Mouse (Mus musculus) skeletal muscle tissue, adult 2 months (tissue): ENCODE measurements around the gene Chd9.

Source experiments
- DNase-seq: peaks from one replicate; pipeline ENCODE4 v3.0.0-alpha.2; 2012; ENCODE audit warnings: low read depth, low spot score

Gene Chd9

DNA sequence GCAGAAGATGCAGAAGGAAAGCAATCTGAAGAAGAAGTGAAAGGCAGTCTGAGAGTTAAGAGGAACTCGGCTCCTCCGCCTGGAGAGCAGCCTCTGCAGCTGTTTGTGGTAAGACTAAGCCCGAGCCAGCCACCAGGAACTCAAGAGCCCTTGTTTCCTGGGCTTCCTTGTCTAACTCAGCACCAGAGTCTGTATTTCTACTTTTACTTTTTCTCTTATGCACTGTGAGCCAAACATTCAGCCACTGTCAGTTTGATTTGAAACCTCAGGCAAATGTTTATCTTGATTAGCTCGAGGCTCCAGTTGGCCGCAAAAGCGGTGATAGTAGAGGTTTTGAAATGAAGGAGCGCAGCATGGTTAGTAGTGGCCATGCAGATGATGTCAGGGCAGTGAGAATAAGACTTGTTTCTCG is 148.8 kb downstream of the Chd9 start:
- DNase-seq, result peak; percentile 37

DNA sequence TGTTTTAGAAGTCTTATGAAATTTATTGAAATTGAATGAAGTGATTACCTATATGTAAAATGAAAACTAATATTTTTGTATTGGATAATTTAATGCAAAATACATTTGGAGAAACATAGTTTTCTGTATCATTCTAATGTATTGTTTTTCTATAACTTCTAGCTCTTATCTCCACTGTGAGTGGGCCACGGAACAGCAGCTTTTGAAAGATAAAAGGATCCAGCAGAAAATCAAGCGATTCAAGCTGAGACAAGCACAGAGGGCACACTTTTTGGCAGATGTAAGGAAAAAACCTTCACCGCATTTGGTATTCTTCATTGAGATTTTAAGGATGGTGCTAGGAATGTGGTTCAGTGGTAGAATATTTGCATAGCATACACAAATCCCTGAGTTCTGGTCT is 150.6 kb downstream of the Chd9 start:
- DNase-seq, result no peak

DNA sequence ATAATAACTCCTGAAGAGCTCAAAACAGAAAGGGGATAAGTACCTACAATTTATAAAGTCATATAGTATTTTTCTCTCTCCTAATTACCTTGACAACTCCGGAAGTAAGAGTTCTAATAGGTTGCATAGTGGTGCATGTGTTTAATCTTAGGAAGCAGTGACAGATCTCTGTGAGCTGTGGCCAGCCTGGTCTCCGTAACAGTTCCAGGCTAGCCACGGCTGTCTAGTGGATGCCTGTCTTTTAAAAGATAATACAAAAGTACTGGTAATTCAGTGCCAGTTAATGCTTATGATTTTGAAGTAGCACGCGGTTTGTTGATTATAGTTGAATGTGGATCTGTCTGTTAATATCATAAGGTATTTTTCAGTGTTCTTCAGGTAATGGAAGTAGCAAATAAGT is 151.1 kb downstream of the Chd9 start:
- DNase-seq, result no peak

DNA sequence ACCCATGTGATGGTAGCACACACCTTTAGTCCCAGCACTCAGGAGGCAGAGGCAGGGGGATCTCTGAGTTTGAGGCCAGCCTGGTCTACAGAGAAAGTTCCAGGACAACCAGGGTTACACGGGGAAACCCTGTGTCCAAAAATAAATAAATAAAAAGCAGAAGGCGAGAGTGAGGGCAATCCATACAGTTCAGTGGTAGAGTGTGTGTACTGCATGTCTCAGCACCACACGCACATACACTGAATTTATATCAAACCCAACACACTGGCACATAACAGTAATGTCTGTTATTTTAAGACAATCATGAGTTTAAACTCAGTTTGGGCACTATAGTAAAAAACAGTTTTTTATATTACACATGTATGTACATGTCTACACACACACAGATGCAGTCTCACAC is 153.9 kb downstream of the Chd9 start:
- DNase-seq, result no peak

DNA sequence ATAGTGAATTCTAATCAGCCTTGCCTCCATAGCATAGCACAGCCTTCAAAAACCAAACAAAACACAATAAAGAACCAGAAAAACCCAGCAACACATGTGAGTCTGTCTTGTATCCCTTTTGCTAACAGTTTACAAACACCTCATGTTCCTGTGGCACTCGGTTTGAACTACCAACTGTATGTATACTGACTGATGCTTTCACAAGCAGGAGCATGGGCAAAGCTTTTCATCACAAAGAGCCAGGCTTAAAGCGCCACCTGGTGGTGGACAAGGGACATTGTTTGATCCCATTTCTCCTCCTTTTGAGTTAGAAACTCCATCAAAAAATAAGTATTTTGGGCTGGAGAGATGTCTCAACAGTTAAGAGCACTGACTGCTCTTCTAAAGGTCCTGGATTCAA is 191.6 kb downstream of the Chd9 start:
- DNase-seq, result peak; percentile 49

DNA sequence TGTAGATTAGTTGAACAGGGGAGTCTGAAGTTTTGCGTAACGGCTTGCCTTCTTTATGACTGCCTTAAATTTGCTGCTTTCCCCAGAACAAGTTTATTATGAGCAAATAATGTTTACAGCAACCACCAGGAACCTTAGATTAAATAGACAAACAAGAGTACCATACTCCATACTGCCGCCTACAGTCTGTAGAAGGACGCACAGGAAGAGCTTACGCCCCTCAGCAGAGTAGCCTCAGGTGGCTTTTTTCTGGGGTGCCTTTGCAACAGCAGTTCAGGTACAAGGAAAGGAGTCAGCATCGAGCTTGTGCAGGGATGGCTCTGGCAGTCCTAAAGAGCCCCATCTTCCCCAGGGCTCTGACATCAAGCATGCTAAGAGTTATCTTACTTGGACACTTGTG is 206.3 kb downstream of the Chd9 start:
- no peak for DNase-seq

DNA sequence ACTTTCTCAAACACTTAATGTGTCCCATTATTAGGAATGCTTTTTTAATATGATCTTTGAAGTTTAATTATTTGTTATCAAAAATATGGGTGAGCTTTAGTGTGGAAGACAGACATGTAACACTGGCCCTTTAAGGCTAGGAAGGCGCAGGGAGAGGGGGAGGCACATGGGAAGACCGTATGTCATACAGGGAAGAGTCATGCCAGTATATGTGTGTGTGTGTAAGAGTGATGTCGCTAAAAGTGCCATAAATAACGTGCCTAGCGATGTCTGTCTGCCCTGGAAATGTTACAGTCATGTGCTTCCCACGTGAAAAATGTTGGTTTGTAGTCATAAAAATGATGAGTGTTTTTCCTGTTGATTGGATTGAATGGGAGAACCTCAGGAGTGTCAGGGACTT is 208.8 kb downstream of the Chd9 start:
- DNase-seq, result no peak

DNA sequence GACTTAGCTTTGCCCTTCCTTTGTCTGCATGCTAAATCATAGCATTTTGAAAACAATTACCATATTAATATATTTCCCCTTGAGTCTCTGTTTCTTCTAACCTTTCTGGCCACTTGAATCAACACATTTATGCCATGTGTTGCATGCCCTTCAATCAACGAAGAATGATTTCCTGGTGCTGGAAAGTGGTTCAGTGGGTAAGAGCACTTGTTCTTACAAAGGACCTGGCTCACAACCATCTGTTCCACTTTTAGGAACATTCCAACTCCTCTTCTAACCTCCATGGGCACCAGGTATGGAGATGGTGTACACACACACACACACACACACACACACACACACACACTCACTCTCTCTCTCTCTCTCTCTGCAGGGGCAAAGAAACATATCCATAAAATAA is 210.5 kb downstream of the Chd9 start:
- DNase-seq, result no peak

DNA sequence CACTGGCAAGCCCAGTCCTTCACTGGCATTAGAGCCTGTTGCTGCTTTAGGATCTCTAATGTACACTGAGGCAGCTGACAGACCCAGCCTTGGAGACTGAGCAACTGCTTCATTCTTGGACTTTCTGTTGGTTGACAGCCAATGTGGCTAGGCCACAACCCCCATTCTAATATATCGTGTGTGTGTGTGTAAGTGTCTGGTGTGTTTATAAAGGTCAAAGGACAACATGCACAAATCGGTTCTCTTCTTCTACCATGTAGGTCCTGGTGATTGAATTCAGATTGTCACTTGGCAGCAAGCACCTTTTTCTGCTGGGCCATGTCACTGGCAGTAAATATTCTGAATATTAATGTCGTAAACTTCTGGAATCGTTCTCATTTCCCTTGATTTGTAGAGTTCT is 218.2 kb downstream of the Chd9 start:
- DNase-seq, result no peak

DNA sequence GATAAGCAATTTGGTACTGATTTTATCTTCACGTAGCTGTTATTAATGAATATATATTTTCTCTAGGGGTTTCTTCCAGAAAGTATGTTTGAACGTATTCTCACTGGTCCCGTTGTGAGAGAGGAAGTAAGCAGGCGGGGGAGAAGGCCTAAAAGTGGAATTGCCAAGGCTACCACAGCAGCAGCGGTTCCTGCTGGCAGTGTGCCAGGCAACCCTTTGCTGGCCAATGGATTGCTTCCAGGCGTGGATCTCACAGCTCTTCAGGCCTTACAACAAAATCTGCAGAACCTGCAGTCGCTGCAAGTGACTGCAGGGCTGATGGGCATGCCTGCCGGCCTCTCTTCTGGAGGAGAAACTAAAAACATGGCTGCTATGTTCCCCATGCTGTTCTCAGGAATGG is 222.9 kb downstream of the Chd9 start:
- peak; percentile 43 for DNase-seq

DNA sequence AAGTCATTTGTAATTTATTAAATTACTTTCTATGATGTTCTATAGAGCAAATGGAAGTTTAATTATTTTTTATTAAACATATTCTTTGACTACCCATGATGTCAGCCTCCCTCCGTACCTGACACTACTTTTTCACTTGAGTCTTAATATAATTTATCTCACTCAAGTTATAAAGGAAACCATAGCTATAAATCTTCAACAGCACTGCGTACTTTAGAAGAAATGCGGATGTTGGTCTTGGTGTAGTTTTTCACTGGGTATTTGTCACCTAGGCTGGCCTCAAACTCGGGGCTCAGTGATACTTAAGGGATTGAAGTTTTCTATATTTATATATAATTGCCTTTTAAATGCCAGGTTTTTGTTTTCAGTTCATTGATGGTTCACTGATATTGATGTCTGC is 226.3 kb downstream of the Chd9 start:
- no peak for DNase-seq

DNA sequence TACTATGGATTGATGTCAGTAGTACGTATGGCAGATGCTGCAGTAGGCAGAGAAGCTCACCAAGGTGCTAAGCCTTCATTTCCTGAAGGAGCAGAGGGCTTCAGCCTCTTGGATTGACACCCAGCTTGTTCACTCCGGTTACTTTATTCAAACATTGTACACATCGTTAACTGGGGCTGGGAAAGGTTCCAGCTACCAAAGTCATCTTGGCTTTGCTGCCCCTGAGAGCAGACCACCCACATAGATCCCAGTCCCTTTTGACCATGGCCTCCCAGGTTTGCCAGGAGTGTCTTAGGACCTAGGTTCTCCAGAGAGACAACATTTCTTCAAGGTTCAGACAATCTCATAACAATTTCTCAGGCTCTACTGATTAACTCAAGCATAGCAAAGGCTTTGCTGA is 228.7 kb downstream of the Chd9 start:
- no peak for DNase-seq

DNA sequence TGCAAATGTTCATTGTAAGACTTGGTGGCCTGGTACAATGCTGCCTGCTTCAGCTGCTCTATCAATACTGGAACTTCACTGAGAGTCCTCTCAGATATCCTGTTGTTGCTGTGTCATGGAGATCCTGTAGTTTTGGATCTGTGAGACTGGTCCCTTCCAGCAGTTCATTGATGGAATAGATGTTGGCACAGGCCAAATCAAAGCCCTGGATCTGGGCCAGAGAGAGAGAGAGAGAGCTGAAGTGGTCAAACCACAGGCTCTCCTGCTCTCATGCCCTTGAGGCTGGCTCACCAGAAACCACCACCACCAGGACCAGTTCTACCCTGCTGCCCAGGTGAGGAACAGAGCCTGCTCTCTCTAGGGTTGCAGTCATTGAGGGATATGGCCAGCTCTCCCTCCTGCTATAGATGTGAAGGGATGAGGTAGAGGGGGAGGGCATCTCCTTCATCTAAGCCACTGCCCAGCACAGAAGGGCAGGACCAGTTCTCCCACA is 231.0 kb downstream of the Chd9 start:
- DNase-seq, result no peak

DNA sequence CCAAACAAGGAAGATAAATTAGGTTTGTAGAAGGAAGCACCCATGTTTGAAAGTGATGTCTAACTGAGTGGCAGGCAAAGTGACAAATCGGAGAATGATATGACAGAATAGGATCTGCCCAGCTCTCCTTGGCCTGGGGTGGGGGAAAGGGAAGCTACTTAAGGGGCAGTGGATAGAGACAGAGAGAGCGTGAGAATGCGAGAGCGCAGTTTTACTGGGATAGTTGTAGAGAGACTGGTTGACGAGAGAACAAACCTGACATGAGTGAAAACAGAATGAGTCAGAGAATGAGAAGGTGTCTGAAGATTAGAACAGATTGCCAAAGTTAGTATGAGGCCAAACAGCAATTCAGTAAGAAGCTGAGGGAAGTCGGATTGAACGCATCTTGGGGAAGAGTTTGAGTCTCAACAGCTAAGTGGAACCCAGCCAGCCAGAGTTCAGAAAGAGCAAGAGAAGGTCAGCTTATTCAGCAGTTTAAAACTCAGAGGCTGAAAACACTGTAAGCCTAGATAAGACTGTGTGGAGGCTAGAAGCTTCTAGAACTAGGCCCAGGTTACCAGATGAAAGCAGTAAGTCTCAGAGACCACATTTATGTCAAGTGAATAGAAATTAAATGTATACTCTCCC is 231.8 kb downstream of the Chd9 start:
- no peak for DNase-seq

DNA sequence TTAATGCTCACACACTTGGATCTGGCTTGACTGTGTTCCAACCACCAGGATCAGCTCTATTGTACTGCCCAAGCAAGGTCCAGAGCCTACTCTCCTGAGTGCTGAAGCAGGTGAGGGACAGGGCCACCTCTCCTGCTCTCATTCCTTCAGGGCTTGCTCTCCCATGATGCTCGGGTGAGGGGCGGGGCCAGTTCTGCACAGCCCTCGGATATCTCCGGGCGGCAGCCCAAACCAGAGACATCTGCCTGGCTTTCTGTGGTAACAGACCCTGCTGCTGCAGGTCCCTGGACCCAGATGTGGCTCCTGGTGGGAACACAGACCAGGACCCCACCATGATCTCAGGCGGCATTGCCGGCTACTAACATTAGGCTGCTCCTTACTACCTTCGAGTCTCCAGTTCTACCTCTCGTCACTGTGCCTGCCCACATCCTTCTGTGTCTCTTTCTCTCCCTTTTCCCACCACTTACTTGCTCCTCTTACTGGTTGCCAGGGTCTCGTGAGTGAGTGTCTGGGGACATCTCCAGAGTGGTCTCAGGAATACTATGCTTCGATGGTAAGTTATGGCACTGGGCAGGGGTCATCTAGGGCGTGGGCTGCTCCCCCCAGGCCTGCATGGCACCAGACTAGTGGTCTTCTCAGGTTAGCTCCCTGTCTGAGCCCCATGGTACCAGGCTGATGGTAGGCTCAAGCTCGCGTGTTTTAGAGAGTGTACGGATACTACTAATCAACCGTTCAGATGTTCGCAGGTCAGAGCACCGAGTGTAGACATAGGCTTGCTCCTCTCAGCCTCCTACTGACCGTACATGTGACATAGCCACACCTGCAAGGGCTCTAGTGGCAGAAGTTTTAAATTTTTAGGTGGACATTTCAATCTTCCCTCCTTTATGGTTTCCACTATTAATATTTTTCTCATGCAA is 232.7 kb downstream of the Chd9 start:
- no peak for DNase-seq

DNA sequence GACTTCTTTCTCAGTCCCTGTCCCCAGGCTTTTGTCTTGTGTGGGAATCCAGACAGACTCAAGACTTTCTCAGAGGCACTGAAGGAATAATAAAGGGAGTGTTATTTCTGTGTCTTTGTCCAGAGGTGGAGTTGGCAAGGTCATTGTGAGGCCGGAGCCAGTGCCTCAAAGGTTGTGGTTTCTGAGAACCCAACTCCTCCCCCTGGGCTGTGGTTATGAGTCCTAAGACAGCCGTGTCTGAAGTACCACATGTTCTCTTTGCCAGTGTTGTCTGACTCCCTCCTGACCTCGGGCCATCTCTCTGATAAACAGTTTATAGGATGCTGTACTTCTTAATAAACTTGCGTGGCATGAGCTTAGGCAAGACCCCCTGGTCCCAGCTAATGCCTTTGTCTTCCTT is 237.0 kb downstream of the Chd9 start:
- no peak for DNase-seq

DNA sequence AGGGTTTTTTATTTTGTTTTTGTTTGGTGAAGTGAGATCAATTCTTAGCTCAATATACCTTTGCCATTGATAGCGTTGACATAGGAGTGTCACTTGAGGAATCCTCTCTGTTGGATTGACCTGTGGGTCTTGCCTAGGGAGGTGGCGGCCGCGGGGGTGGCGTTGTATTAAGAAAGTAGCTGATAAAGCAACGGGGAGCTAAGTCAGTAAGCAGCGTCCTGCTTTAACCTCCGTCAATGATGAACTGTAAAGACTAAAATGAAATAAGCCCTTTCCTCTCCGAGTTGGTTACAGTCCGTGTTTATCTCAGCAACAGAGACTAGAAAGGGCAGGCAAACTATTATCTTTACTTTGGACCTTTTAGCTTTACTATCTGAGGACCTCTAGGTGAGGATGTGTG is 241.3 kb downstream of the Chd9 start:
- DNase-seq, result no peak

DNA sequence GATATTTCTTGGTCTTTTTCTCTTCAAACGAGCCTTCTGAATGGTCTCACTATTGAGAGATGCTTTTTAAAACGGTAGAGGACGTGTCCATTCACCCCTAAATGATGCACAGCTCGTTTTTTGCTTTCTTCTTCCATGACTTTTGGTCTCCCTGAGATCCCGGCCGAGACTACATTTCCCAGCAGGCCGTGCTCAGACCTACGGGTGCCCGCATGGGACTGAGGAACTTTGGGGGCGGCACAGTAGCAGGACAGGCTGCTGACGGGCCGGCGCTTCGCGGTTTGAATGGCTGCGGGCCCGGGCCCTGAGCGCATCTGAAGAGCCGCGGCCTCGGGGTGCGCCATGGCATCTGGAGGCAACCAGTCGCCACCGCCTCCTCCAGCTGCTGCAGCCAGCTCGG is 241.7 kb downstream of the Chd9 start, which contains the start of gene Rbl2:
Rbl2 (plus strand) TSS at position 224 of the 400 bp plus-strand sequence.
- DNase-seq, result peak; percentile 87

DNA sequence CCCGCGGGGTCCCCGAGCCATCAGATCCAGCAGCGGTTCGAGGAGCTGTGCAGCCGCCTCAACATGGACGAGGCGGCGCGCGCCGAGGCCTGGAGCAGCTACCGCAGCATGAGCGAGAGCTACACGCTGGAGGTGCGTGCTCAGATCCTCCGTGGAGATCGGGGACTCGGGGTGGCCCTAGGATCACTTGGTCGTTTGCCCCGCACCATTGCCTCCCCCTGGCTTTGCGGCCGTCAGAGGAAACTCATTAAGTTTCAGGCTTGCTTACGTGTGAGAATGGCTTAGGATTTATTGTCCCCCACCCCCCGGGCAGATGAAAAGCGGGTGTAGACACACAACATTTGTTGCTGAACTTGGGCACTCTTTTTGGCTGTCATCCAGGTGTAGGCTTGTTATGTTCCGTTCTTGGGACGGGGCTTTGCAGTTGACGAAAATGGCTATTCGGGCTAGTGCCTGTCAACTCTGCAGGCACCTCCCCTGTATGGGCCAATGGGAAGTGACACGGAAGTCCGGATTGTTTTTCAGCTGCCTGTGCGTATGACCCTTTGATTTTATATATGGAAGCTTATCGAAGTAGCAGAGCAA is 242.2 kb downstream of the Chd9 start:
- DNase-seq, result peak; percentile 93

DNA sequence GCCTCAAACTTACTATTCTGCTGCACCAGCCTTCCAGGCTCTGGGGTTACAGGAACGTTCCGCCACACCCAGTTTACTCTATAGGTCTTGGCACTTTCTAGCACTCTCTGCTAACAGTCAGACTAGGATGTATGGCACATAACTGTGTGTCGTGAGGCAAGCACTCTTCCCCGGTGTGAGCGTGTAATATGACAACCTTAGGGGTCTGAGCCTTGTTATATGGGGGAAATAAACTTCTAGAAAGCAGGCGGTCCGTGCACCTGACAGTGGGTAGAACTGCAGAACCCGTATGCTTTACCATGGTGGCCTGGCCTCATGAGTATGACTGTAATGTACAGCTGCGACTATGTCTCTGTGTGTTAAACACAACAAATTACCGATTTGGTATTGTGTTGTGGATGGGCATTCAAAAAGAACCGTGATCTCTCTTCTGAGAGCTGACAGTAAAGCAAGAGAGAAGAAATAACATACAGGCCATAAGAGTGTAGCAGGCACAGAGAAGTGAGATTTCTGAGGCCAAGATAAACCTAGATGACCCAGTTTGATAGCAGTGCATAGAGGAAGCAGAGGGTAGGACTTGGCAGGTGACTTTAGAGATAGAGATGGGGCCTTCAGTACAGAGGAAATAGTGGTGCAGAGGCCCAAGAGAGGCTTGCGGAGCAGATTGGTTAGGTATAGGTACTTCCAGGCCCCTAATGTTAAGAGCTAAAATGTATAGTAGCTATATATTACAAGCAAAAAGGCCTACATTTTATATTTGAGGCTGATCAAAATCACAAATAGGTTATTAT is 249.1 kb downstream of the Chd9 start:
- DNase-seq, result no peak

DNA sequence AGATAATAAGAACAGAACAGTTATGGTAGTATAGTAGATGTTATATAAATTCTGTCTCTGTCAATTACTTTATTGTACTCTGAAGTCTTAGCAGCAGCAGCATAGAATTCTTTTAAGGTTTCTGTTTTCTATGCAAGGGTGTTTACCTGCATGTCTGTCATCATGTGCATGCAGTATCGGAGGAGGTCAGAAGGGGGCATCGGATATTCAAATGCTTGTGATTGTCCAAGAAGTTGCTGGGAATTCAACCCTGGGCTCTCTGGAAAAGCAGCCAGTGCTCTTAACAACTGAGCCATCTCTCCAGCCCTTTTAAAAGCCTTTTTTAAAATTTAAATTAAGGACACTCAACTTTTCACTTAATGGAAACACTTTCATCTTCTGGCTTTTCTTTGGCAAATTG is 251.5 kb downstream of the Chd9 start:
- no peak for DNase-seq

DNA sequence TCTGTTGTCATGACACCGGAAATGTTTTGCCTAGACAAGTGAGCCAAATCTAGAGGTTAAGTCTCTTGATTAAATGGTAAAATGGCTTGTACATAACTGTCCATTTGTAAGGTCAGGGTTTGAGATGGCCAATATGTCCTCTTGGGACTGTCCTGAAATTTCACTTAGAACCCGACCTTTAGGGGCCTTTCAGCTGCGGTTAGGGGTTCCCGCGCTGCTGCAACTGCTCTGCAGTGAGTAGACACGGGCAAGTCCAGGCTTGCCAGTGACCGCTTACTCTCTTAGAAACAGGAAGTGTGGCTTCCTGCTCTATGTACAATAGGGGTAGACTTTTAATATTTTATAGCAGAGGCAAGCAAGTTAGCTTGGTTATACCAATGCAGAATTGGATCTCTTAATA is 253.8 kb downstream of the Chd9 start:
- no peak for DNase-seq
